Mouse (Mus musculus): Measurements from ENCODE around the gene Paqr5. TPM values are rescaled to one million over a fixed set of nuclear protein-coding genes. Genes with fewer than 3 reads are reported as not detected.

Paqr5 gene
- polyA plus RNA-seq, 1 experiment, result 0.93 TPM

DNA sequence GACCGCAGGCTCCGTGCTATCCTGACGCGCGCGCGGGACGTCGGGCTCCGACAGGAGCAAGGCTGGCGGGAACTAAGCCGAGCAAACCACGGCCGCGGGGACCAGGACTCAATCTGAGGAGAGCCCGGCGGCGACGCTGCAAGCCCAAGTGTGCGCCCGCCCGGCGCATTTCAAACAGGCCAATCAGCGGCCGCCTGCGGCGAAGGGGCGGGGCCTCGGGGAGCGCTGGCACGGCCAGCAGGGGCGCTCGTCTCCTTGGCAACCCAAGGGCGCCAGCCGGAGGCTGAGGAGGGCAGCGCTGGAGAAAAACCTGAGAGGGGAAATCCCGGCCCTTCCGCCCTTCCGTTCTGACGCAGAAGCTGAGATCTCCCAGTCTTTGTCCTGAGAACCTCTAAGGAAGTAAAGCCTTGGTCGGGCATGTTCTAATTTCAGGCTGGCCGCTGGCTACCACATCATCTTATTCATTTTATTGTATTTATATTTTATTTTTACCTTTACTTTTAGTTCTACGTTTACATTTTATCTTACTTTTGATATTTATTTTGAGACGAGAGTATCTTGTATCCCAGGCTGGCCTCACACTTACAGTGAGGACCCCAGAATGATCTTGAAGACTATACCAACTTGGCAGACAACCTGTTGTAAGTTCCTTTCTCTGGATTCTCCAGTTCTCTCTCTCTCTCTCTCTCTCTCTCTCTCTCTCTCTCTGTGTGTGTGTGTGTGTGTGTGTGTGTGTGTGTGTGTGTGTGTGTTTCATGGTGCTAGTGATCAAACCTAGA is 79.8 kb downstream of the Paqr5 start, which contains the start of gene Kif23:
Kif23 (minus strand) TSS at position 152 of the 779 bp plus-strand sequence.
- Histone ChIP-seq H3K4me1 (ENCODE audit: control insufficient read depth, insufficient read depth, low read length) (peaks cover 3% of the 10 kb centered on the region), H3K4me3 (ENCODE audit: low read depth, low read length) (peak within 1 kb of the TSS; percentile 91), H3K9me3 (replicated peaks; ENCODE audit: control insufficient read depth, insufficient read depth, low read length, poor library complexity, severe bottlenecking) (no peaks in the 10 kb centered on the region), H3K27ac (ENCODE audit: insufficient read depth, low read length) (peak within 1 kb of the TSS; percentile 21), H3K9ac (ENCODE audit: low read depth, poor library complexity, severe bottlenecking) (peak within 1 kb of the TSS; percentile 65), H3K27me3 (ENCODE audit: control insufficient read depth, insufficient read depth, low read length, poor library complexity, severe bottlenecking) (no peaks in the 10 kb centered on the region), H3K36me3 (ENCODE audit: control insufficient read depth, insufficient read depth, low read length, poor library complexity, severe bottlenecking) (peaks cover 17% of the 10 kb centered on the region)
- TF ChIP-seq EP300 (IDR thresholded peaks at IDR 0.05; ENCODE audit: insufficient read depth, low read depth, low read length) (no peak; the same call in 1 of the 2 replicates), POLR2A (IDR thresholded peaks at IDR 0.05; ENCODE audit: insufficient read depth, low read length) (peak; percentile 66), CTCF (IDR thresholded peaks at IDR 0.05; ENCODE audit: low read depth, low read length) (peak; percentile 39)

DNA sequence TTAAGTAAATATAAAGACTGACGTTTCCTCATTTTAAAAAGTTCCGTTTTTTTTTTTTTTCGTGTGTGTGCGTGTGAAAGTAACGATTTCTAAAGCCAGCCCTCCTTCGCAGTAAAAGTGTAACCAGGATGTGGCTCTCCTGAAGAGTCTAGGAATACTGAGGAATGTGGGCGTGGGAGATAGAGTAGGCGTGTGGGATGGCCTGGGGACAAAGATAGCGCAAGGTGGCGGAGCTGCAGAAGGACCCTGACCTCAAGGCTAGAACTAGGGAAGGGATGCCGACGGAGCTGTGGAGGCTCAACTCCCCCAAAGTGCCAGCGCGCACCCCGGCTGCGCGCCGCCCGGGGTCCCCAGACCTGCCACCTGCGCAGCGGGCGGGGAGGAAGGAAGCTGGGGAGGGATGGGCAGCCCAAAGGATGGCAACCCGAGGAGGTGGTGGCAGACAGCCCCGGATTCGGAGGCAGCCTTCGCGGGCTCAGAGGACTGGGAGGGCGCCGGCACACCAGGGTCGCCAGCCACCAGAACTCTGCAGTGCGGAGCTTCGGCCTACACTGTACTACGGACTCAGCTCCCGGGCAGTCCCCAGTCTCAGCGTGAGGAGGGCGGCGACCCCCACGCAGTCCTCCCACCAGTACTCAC is 80.6 kb downstream of the Paqr5 start:
- no peaks in the 10 kb centered on the region for H3K9me3 ChIP-seq (replicated peaks; ENCODE audit: control insufficient read depth, insufficient read depth, low read length, poor library complexity, severe bottlenecking)
- H3K27ac ChIP-seq (ENCODE audit: insufficient read depth, low read length), result peak overlapping the region; percentile 21
- H3K4me3 ChIP-seq (ENCODE audit: low read depth, low read length), result peak overlapping the region; percentile 67
- TF ChIP-seq POLR2A (IDR thresholded peaks at IDR 0.05; ENCODE audit: insufficient read depth, low read length) (no peak), CTCF (IDR thresholded peaks at IDR 0.05; ENCODE audit: low read depth, low read length) (no peak), EP300 (IDR thresholded peaks at IDR 0.05; ENCODE audit: insufficient read depth, low read depth, low read length) (no peak)
- H3K36me3 ChIP-seq (ENCODE audit: control insufficient read depth, insufficient read depth, low read length, poor library complexity, severe bottlenecking), result peaks cover 24% of the 10 kb centered on the region
- H3K4me1 ChIP-seq (ENCODE audit: control insufficient read depth, insufficient read depth, low read length), result peaks cover 3% of the 10 kb centered on the region
- H3K9ac ChIP-seq (ENCODE audit: low read depth, poor library complexity, severe bottlenecking), result peak overlapping the region; percentile 65
- no peaks in the 10 kb centered on the region for H3K27me3 ChIP-seq (ENCODE audit: control insufficient read depth, insufficient read depth, low read length, poor library complexity, severe bottlenecking)

DNA sequence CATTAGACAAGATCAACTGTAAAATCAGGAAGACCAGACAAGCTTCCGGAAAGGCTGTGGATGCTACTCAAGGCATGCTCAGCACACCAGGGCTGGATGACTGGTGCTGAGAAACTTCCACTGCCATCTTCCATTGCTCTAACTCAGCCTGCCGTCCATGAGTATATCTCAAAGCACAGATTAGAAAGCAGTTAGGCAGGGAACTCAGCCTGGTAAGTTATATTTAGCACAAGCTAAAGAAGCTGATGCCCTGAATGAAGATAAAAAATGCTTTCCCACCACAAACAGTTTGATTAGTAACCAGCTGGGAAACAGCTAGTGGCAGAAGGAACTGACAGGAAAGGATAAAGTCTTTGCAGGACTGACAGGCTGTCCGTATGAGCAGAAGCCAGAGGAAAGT is 85.6 kb downstream of the Paqr5 start:
- H3K27ac ChIP-seq (ENCODE audit: insufficient read depth, low read length), result no peak overlapping the region
- H3K27me3 ChIP-seq (ENCODE audit: control insufficient read depth, insufficient read depth, low read length, poor library complexity, severe bottlenecking), result no peaks in the 10 kb centered on the region
- H3K9me3 ChIP-seq (replicated peaks; ENCODE audit: control insufficient read depth, insufficient read depth, low read length, poor library complexity, severe bottlenecking), result no peaks in the 10 kb centered on the region
- no peak overlapping the region for H3K4me3 ChIP-seq (ENCODE audit: low read depth, low read length)
- peaks cover 65% of the 10 kb centered on the region for H3K36me3 ChIP-seq (ENCODE audit: control insufficient read depth, insufficient read depth, low read length, poor library complexity, severe bottlenecking)
- H3K4me1 ChIP-seq (ENCODE audit: control insufficient read depth, insufficient read depth, low read length), result peaks cover 3% of the 10 kb centered on the region
- TF ChIP-seq POLR2A (IDR thresholded peaks at IDR 0.05; ENCODE audit: insufficient read depth, low read length) (no peak), CTCF (IDR thresholded peaks at IDR 0.05; ENCODE audit: low read depth, low read length) (no peak), EP300 (IDR thresholded peaks at IDR 0.05; ENCODE audit: insufficient read depth, low read depth, low read length) (no peak)
- no peak overlapping the region for H3K9ac ChIP-seq (ENCODE audit: low read depth, poor library complexity, severe bottlenecking)

DNA sequence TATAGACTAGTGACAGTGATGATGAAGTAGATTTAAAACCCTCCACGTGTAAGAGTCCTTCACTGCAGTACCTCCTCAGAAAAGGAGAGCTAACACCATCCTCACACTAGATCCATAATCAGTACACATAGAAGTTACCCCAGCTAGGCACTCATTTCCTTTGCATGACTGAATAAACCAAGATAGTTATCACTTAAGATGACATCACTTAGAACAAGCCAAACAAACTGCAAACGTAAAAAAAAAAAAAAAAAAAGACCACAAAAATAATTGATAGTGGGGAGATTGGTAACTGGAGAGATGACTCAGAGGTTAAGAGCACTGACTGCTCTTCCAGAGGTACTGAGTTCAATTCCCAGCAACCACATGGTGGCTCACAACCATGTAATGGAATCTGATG is 93.3 kb downstream of the Paqr5 start:
- peaks cover 65% of the 10 kb centered on the region for H3K36me3 ChIP-seq (ENCODE audit: control insufficient read depth, insufficient read depth, low read length, poor library complexity, severe bottlenecking)
- H3K9ac ChIP-seq (ENCODE audit: low read depth, poor library complexity, severe bottlenecking), result no peak overlapping the region
- H3K27me3 ChIP-seq (ENCODE audit: control insufficient read depth, insufficient read depth, low read length, poor library complexity, severe bottlenecking), result no peaks in the 10 kb centered on the region
- TF ChIP-seq CTCF (IDR thresholded peaks at IDR 0.05; ENCODE audit: low read depth, low read length), result no peak
- no peak for TF ChIP-seq POLR2A (IDR thresholded peaks at IDR 0.05; ENCODE audit: insufficient read depth, low read length)
- TF ChIP-seq EP300 (IDR thresholded peaks at IDR 0.05; ENCODE audit: insufficient read depth, low read depth, low read length), result no peak
- H3K4me1 ChIP-seq (ENCODE audit: control insufficient read depth, insufficient read depth, low read length), result no peaks in the 10 kb centered on the region
- H3K27ac ChIP-seq (ENCODE audit: insufficient read depth, low read length), result no peak overlapping the region
- no peaks in the 10 kb centered on the region for H3K9me3 ChIP-seq (replicated peaks; ENCODE audit: control insufficient read depth, insufficient read depth, low read length, poor library complexity, severe bottlenecking)
- H3K4me3 ChIP-seq (ENCODE audit: low read depth, low read length), result no peak overlapping the region

DNA sequence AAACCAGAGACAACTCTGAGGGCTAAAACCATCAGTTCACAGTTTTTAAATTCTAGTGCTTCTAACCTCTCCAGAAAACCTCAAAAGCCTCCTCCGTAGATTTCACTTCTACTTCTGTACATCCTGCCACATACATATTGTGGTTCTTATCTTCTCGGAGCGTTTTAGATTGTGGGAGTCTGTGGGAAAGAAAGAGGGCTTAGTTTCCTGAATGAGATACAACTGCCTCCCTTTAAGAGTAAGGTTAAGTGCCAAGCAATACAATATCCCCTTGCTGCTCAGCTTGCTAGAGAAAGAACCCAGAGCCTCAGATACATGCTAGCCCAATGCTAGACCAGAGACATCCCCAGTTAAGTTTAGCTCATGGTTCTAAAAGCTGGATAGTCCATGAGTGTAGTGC is 94.6 kb downstream of the Paqr5 start:
- no peak overlapping the region for H3K4me3 ChIP-seq (ENCODE audit: low read depth, low read length)
- H3K9me3 ChIP-seq (replicated peaks; ENCODE audit: control insufficient read depth, insufficient read depth, low read length, poor library complexity, severe bottlenecking), result no peaks in the 10 kb centered on the region
- TF ChIP-seq CTCF (IDR thresholded peaks at IDR 0.05; ENCODE audit: low read depth, low read length) (no peak), EP300 (IDR thresholded peaks at IDR 0.05; ENCODE audit: insufficient read depth, low read depth, low read length) (no peak), POLR2A (IDR thresholded peaks at IDR 0.05; ENCODE audit: insufficient read depth, low read length) (no peak)
- H3K9ac ChIP-seq (ENCODE audit: low read depth, poor library complexity, severe bottlenecking), result no peak overlapping the region
- H3K27ac ChIP-seq (ENCODE audit: insufficient read depth, low read length), result no peak overlapping the region
- peaks cover 62% of the 10 kb centered on the region for H3K36me3 ChIP-seq (ENCODE audit: control insufficient read depth, insufficient read depth, low read length, poor library complexity, severe bottlenecking)
- H3K27me3 ChIP-seq (ENCODE audit: control insufficient read depth, insufficient read depth, low read length, poor library complexity, severe bottlenecking), result no peaks in the 10 kb centered on the region
- no peaks in the 10 kb centered on the region for H3K4me1 ChIP-seq (ENCODE audit: control insufficient read depth, insufficient read depth, low read length)

All from ES-Bruce4 (cell line).